ENCODE assay signal across 8 mouse cellular contexts in genomic region chr8:109736819-109737218, GRCm38 (mm10). TPM values are rescaled to one million over a fixed set of nuclear protein-coding genes. Genes with fewer than 3 reads are reported as not detected.
DNase-seq lines count a peak whose midpoint lies in the region; ATAC-seq and TF ChIP-seq lines count a peak whose summit lies in the region.

No protein-coding gene starts in this region.

- ATAC-seq in hindbrain, embryonic 16.5 days, result no peak
- ATAC-seq in midbrain, embryonic 14.5 days (ENCODE audit: low FRiP score, low TSS enrichment), result no peak

- H3K4me3 ChIP-seq in liver, adult 2 months (ENCODE audit: insufficient read depth, low read depth, low read length), result peak overlapping the region; percentile 98
- H3K4me3 ChIP-seq in embryonic facial prominence, embryonic 10.5 days, result peak overlapping the region; percentile 99
- peak overlapping the region; percentile 99 for H3K4me3 ChIP-seq in hindbrain, embryonic 16.5 days (ENCODE audit: low read length)
- H3K4me3 ChIP-seq in midbrain, embryonic 14.5 days (replicated peaks; ENCODE audit: low read depth, low read length), result peak overlapping the region; percentile 96

- no peaks in the 10 kb centered on the region for H3K27me3 ChIP-seq in liver, adult 2 months (ENCODE audit: control insufficient read depth, insufficient read depth, low read length)
- H3K27me3 ChIP-seq in embryonic facial prominence, embryonic 10.5 days (replicated peaks; ENCODE audit: low read depth, poor library complexity, severe bottlenecking), result no peaks in the 10 kb centered on the region
- no peaks in the 10 kb centered on the region for H3K27me3 ChIP-seq in hindbrain, embryonic 16.5 days (replicated peaks; ENCODE audit: control insufficient read depth, insufficient read depth, low read length)
- no peaks in the 10 kb centered on the region for H3K27me3 ChIP-seq in midbrain, embryonic 14.5 days (ENCODE audit: control insufficient read depth, insufficient read depth, low read length)

- WGBS in liver, adult 2 months, result under 1% methylated on average over 8 of the region's 8 CpGs
- 7% methylated on average over 8 of the region's 8 CpGs for WGBS in embryonic facial prominence, embryonic 10.5 days
- 7% methylated on average over 7 of the region's 8 CpGs for WGBS in hindbrain, embryonic 16.5 days
- WGBS in midbrain, embryonic 14.5 days, result 9% methylated on average over 8 of the region's 8 CpGs

- no peak for TF ChIP-seq CTCF in liver, adult 2 months (IDR thresholded peaks at IDR 0.05; ENCODE audit: low read depth, low read length)

- H3K36me3 ChIP-seq in liver, adult 2 months (ENCODE audit: control insufficient read depth, insufficient read depth, low read length), result peaks cover 8% of the 10 kb centered on the region; the same call in 1 of the 2 replicates
- peaks cover 34% of the 10 kb centered on the region for H3K36me3 ChIP-seq in embryonic facial prominence, embryonic 10.5 days (replicated peaks)
- H3K36me3 ChIP-seq in hindbrain, embryonic 16.5 days (ENCODE audit: control insufficient read depth, insufficient read depth, low read length), result peaks cover 15% of the 10 kb centered on the region
- peaks cover 25% of the 10 kb centered on the region for H3K36me3 ChIP-seq in midbrain, embryonic 14.5 days (ENCODE audit: control insufficient read depth, insufficient read depth, low read length)

- peak overlapping the region; percentile 82 for H3K9ac ChIP-seq in liver, adult 2 months (ENCODE audit: low read depth, low read length)
- peak overlapping the region; percentile 99 for H3K9ac ChIP-seq in hindbrain, embryonic 16.5 days (ENCODE audit: low read depth, low read length)
- peak overlapping the region; percentile 97 for H3K9ac ChIP-seq in midbrain, embryonic 14.5 days (replicated peaks; ENCODE audit: low read length)

- H3K4me2 ChIP-seq in hindbrain, embryonic 16.5 days (ENCODE audit: low read length), result peak overlapping the region; percentile 89
- peak overlapping the region; percentile 94 for H3K4me2 ChIP-seq in midbrain, embryonic 14.5 days (ENCODE audit: low read length)

- H3K27ac ChIP-seq in liver, adult 2 months (replicated peaks; ENCODE audit: insufficient read depth, low read depth, low read length), result peak overlapping the region; percentile 66
- peak overlapping the region; percentile 96 for H3K27ac ChIP-seq in embryonic facial prominence, embryonic 10.5 days (replicated peaks)
- H3K27ac ChIP-seq in hindbrain, embryonic 16.5 days (ENCODE audit: low read depth, low read length), result peak overlapping the region; percentile 64; the same call in 1 of the 2 replicates
- peak overlapping the region; percentile 60; the same call in 1 of the 2 replicates for H3K27ac ChIP-seq in midbrain, embryonic 14.5 days (replicated peaks; ENCODE audit: low read depth, low read length)

- no peaks in the 10 kb centered on the region for H3K9me3 ChIP-seq in embryonic facial prominence, embryonic 10.5 days
- H3K9me3 ChIP-seq in hindbrain, embryonic 16.5 days (ENCODE audit: control insufficient read depth, low read length), result no peaks in the 10 kb centered on the region
- H3K9me3 ChIP-seq in midbrain, embryonic 14.5 days (ENCODE audit: control insufficient read depth, low read length), result no peaks in the 10 kb centered on the region

- DNase-seq in liver, adult 2 months (ENCODE audit: extremely low read depth, low read depth, low spot score), result peak; percentile 19
- DNase-seq in liver, result no peak
- DNase-seq in embryonic facial prominence, embryonic 10.5 days (ENCODE audit: low spot score), result no peak
- DNase-seq in midbrain, embryonic 14.5 days, result peak; percentile 9
- no peak for DNase-seq in layer of hippocampus, postnatal 14 days (ENCODE audit: low spot score in 2 of 2)
- no peak for DNase-seq in ovary, postnatal 10 days (ENCODE audit: low spot score)
- DNase-seq in adrenal gland, postnatal 14 days, result no peak

- no peak for TF ChIP-seq POLR2A in liver, adult 2 months (IDR thresholded peaks at IDR 0.05; ENCODE audit: extremely low read depth, insufficient read depth, low read length)

- H3K79me2 ChIP-seq in liver, adult 2 months (ENCODE audit: control insufficient read depth, insufficient read depth, low read length), result peaks cover 4% of the 10 kb centered on the region; the same call in 1 of the 2 replicates

- H3K4me1 ChIP-seq in liver, adult 2 months (ENCODE audit: control insufficient read depth, insufficient read depth, low read length), result peaks cover 9% of the 10 kb centered on the region; the same call in 1 of the 2 replicates
- peaks cover 13% of the 10 kb centered on the region for H3K4me1 ChIP-seq in embryonic facial prominence, embryonic 10.5 days
- peaks cover 9% of the 10 kb centered on the region for H3K4me1 ChIP-seq in hindbrain, embryonic 16.5 days (ENCODE audit: control insufficient read depth, insufficient read depth, low read depth, low read length)
- peaks cover 6% of the 10 kb centered on the region; the same call in 1 of the 2 replicates for H3K4me1 ChIP-seq in midbrain, embryonic 14.5 days (ENCODE audit: control insufficient read depth, insufficient read depth, low read length)

RNA-seq across cellular contexts. Expression of gene Atxn1l, which starts 0.7 kb away (rescaled TPM):
- total RNA-seq in liver, adult 2 months (2014; rRNA removed), result 6.3 and 7.5 TPM in 2 replicates
- 5.9 and 6.2 TPM in 2 replicates for polyA plus RNA-seq in liver, adult 2 months (2012; rRNA removed)
- 8.3 and 9.6 TPM in 2 replicates for polyA plus RNA-seq in embryonic facial prominence, embryonic 10.5 days (2016; fragmentation: Nextera tagmentation; extraction: Ambion mirVana)
- polyA plus RNA-seq in hindbrain, embryonic 16.5 days (2015; fragmentation: Nextera tagmentation; extraction: Ambion mirVana), result 3.9 and 4.0 TPM in 2 replicates
- 3.1 and 4.4 TPM in 2 replicates for polyA plus RNA-seq in midbrain, embryonic 14.5 days (2014; fragmentation: Nextera tagmentation; extraction: Ambion mirVana)
- total RNA-seq in layer of hippocampus, postnatal 14 days (2021), result 10 to 100 TPM; 40.9 to 44.5 TPM
- total RNA-seq in adrenal gland, postnatal 14 days (2021), result 41.2 and 47.6 TPM in 2 replicates

RNA-seq across cellular contexts. Expression of gene Zfp821, which starts 31.5 kb away (rescaled TPM):
- 1.7 and 1.8 TPM in 2 replicates for total RNA-seq in liver, adult 2 months (2014; rRNA removed)
- polyA plus RNA-seq in liver, adult 2 months (2012; rRNA removed), result 0.73 and 0.97 TPM in 2 replicates
- polyA plus RNA-seq in embryonic facial prominence, embryonic 10.5 days (2016; fragmentation: Nextera tagmentation; extraction: Ambion mirVana), result 37.0 and 38.2 TPM in 2 replicates
- polyA plus RNA-seq in hindbrain, embryonic 16.5 days (2015; fragmentation: Nextera tagmentation; extraction: Ambion mirVana), result 58.7 and 63.2 TPM in 2 replicates
- polyA plus RNA-seq in midbrain, embryonic 14.5 days (2014; fragmentation: Nextera tagmentation; extraction: Ambion mirVana), result 87.5 and 95.2 TPM in 2 replicates
- total RNA-seq in layer of hippocampus, postnatal 14 days (2021), result 10 to 100 TPM; 49.5 to 55.7 TPM
- 10.9 and 13.4 TPM in 2 replicates for total RNA-seq in adrenal gland, postnatal 14 days (2021)

RNA-seq across cellular contexts. Expression of gene Ap1g1, which starts 41.5 kb away (rescaled TPM):
- 54.8 and 57.8 TPM in 2 replicates for total RNA-seq in liver, adult 2 months (2014; rRNA removed)
- polyA plus RNA-seq in liver, adult 2 months (2012; rRNA removed), result 28.0 and 28.2 TPM in 2 replicates
- 48.4 and 52.9 TPM in 2 replicates for polyA plus RNA-seq in embryonic facial prominence, embryonic 10.5 days (2016; fragmentation: Nextera tagmentation; extraction: Ambion mirVana)
- 42.7 and 50.3 TPM in 2 replicates for polyA plus RNA-seq in hindbrain, embryonic 16.5 days (2015; fragmentation: Nextera tagmentation; extraction: Ambion mirVana)
- 33.9 and 43.4 TPM in 2 replicates for polyA plus RNA-seq in midbrain, embryonic 14.5 days (2014; fragmentation: Nextera tagmentation; extraction: Ambion mirVana)
- total RNA-seq in layer of hippocampus, postnatal 14 days (2021), result 10 to 100 TPM; 85.2 to 88.6 TPM
- total RNA-seq in adrenal gland, postnatal 14 days (2021), result 80.0 and 81.2 TPM in 2 replicates

RNA-seq across cellular contexts. Expression of gene Ist1, which starts 43.8 kb away (rescaled TPM):
- total RNA-seq in liver, adult 2 months (2014; rRNA removed), result 31.8 and 31.9 TPM in 2 replicates
- 24.6 and 26.1 TPM in 2 replicates for polyA plus RNA-seq in liver, adult 2 months (2012; rRNA removed)
- polyA plus RNA-seq in embryonic facial prominence, embryonic 10.5 days (2016; fragmentation: Nextera tagmentation; extraction: Ambion mirVana), result 141 and 149 TPM in 2 replicates
- polyA plus RNA-seq in hindbrain, embryonic 16.5 days (2015; fragmentation: Nextera tagmentation; extraction: Ambion mirVana), result 132 and 147 TPM in 2 replicates
- 158 and 187 TPM in 2 replicates for polyA plus RNA-seq in midbrain, embryonic 14.5 days (2014; fragmentation: Nextera tagmentation; extraction: Ambion mirVana)
- total RNA-seq in layer of hippocampus, postnatal 14 days (2021), result 10 to 100 TPM; 86.1 to 97.9 TPM
- total RNA-seq in adrenal gland, postnatal 14 days (2021), result 75.4 and 85.1 TPM in 2 replicates

Comparison
In these comparisons a context has a peak if more than half of its experiments do, and no peak if none do; other contexts are left out.
1. DNase-seq: peak in liver, adult 2 months (single experiment) and midbrain, embryonic 14.5 days (single experiment); none in liver (single experiment), embryonic facial prominence, embryonic 10.5 days (single experiment), layer of hippocampus, postnatal 14 days (0 of 2), ovary, postnatal 10 days (single experiment) and adrenal gland, postnatal 14 days (single experiment).
2. RNA of gene Zfp821, which starts 31.5 kb away (polyA plus RNA-seq): 87.5 to 95.2 TPM in midbrain, embryonic 14.5 days, 58.7 to 63.2 TPM in hindbrain, embryonic 16.5 days and 37.0 to 38.2 TPM in embryonic facial prominence, embryonic 10.5 days; 0.73 to 0.97 TPM in liver, adult 2 months; every median in the first group is over 10 times any median in the second.
3. Peak in every context shown above with its lines, with median percentiles within 50 percentile points of each other: H3K27ac ChIP-seq, H3K4me3 ChIP-seq and H3K9ac ChIP-seq.